Mouse (Mus musculus): ENCODE results near the gene Kcne2. TPM values are rescaled to one million over a fixed set of nuclear protein-coding genes. Genes with fewer than 3 reads are reported as not detected.

Gene Kcne2
- polyA plus RNA-seq, 1 experiment = not detected

DNA sequence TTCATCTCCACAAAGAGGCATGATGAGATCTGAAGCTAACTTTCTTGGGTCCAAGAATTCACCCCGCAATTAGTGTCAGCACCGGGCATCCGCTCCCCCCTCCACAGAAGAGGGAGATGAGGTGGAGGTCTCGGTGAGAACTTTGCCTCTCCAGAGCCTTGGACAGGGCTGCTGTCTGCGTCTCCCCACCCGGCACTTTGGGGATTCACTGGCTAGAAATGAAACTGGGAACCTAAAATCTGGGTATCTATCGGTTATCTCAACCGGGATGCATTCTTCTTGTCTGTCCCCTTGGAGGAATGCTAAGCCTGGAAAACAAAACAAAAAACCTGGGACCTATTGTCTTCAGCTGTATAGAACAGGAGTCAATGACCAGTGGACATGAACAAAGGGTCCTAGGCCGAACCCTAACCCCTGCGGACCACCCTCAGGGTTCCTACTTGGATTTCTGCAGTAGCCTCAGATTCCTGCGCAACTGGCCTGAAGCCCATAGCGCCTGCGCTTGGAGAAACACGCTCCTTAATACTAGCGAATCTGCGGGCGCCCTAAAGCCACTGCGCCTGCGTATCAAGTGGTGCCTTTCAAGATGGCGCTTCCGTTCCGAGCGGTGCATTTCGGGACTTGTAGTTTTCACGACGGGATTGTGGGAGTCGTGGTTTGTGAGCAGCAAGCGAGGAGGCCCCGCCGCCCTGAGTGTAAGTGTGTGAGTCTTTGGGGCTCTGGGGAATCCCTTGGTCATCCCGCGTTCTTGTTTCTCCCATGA lies 8.6 kb downstream of the Kcne2 start, which contains the start of gene Smim11:
TSS of gene Smim11 (plus strand) at position 638 of the 763 bp plus-strand sequence.
- TF ChIP-seq GATA1 (IDR thresholded peaks at IDR 0.05; ENCODE audit: low read length) = no peak

DNA sequence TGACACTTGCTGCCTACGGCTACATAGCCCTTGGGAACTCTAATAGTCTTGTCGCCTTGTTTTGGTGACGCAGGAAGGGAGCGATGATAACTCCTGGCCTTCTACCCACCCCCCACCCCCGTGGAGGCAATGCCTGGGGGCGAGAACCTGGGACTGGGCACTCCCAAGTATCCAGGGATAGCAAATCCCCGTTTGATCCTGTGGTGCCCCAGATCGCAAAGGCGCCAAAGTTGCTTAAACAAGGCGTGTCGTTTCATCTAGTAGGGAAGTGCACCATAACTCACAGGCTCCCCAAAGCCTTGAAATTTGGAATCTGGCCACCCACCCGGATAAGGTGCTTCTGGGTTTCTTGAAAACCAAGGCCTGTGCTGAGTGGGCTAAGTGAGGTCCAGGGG lies 9.2 kb downstream of the Kcne2 start:
- no peak for TF ChIP-seq GATA1 (IDR thresholded peaks at IDR 0.05; ENCODE audit: low read length)

DNA sequence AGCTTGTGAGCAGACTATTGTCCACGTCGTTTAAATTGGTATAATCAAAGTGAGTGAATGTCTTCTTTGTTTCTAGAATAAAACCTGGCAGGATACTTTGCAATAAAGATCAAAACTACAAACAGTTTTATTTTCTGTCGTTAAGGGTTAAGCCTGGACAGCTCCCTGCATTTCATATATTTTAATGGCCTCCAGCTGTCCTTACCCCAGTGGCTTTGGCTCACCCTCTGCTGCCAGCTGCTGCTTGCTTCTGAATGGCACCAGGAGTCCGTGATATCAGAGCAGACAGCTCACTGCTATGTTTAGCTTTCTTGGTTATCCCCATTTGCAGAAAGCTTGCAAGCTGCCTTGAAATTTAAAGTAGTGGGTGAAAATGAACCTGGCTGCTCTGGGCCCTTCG lies 9.8 kb downstream of the Kcne2 start:
- TF ChIP-seq GATA1 (IDR thresholded peaks at IDR 0.05; ENCODE audit: low read length) = no peak

DNA sequence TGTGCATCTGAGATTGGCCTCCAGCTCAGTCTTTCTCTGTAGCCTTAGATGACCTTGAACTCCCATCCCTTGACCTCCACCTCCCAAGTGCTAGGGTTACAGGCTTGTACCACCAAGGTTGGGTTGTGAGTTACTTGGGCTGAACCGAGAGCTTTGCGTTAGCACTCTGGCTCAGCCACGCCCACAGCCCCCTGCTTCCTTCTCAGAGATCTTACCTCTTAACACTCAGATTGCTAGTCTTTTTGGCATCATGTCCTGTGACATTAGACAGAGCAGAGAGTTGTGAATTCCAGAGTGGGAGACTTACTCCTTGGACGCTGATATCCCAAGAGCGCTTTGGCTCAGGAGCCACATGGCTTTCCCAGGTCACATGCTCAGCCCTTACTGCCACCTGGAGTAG lies 10.3 kb downstream of the Kcne2 start:
- no peak for TF ChIP-seq GATA1 (IDR thresholded peaks at IDR 0.05; ENCODE audit: low read length)

DNA sequence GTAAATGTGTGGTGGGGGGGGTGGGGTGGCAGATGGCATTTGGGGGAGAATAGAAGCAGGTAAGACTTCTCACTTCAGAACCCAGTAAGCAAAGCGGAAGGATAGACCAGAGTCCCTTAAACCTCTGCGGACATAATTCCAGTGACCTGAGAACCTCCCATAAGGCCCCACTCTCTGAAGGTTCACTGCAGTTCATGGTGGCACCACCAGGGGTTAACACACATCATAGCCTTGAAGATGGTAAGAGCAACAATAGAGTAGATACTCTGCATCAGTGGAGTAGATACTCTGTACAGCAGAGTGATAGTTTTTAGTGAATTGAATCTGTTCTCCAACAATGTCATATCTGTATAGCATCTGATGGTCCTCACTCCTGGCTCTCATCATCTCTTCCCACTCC lies 13.3 kb downstream of the Kcne2 start:
- TF ChIP-seq GATA1 (IDR thresholded peaks at IDR 0.05; ENCODE audit: low read length) = no peak

DNA sequence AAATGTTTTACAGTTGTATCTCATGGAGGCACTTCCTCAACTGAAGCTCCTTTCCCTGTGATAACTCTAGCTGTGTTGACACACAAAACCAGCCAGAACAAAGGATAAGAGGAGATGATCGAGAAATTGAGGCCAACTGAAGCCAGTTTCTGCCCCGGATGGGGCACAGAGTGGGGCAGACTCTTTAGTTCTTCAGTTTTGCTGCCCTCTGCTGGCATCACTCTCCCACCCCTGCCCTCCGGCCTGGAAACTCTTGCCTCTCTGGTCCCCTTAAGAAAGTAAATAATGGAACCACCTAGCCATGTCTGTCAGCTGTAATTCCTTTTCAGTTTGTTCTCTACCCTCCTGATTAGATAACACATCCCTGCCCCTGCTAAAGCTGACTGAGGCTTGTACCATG lies 15.8 kb downstream of the Kcne2 start:
- TF ChIP-seq GATA1 (IDR thresholded peaks at IDR 0.05; ENCODE audit: low read length) = no peak

DNA sequence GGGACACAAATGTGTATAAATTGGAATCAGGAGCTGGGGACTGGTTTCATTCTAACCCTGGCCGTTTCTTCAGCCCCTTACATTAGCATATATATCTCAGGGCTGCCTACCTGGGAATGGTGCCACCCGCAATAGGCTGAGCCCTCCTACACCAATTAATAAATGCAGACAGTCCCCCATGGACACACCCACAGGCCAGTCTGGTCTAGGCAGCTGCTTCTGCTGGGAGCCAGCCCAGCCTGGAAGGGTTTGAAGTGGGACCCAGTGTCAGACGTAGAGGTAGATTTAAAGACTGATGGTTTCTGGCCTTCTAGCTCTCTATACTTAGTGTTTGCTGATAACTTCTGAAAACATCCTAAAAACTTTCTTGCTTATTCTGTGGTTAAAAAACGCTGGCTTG lies 16.9 kb downstream of the Kcne2 start:
- TF ChIP-seq GATA1 (IDR thresholded peaks at IDR 0.05; ENCODE audit: low read length) = no peak

DNA sequence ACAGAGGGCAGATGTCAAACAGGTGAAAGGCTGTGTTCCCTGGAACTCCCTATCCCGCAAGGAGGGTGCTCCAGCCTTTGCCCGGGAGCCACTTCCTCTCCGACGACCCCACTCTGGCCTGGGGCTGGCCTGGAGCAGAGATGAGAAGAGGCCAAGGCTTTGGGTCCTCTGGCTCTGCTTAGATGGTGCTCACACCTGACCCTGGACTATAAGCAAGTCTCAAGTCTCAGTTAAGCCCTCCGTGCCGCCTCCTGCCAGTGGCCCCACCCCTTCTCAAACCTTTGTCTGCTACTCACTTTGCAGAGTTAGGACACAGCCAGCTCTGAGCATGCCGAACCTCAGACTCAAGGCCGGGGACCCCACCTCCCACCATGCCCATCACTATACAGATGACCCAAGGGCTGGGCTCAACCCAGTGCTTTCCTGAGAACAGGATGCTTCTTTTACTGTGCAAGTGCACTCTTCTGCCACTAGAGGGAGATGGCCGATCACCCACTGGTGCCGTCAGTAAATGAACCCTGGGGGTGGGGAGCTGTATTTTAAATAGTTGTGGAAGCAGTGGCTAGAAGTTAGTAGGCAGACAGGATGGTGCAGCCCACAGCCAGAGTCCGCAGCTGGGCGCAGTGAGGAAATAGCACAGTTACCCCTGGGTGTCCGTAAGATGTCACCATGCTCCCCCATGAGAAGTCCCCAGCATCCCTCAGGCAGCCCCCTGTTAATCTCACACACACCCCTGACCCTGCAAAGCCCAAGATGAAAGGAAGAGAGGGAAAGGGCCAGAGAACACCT lies 22.0 kb downstream of the Kcne2 start:
- no peak for TF ChIP-seq GATA1 (IDR thresholded peaks at IDR 0.05; ENCODE audit: low read length)

DNA sequence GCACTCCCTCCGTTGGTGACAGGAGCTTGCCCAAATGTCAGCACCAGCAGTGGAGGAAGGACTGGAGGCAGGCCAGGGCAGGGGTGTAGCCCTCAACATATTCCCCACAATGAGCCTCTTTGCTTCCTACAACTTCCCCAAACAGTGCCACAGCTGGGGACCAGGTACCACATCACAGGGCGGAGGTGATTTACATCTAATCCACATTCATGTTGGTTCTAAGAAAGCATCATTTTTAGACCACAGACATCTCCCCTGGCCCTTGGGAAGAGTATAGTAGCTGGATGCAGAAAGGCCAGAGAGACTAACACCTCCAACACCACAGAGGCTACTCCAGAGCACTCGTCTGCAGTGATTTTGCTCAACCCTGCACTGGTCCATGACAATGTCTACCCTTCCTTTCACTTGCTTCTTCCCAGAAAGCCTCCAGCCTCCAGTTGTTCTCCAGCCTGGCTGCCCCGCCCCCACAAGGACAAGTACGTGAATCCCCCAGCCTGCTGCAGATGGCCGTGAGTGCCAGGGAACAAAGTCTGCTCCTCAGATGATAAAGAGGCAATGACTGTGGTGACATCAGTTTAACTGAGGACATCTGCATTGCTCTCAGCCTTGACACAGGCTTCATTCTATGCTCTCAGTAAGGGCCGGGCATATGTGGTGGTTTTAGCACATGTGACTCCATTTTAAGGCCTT lies 24.0 kb downstream of the Kcne2 start:
- TF ChIP-seq GATA1 (IDR thresholded peaks at IDR 0.05; ENCODE audit: low read length) = no peak

DNA sequence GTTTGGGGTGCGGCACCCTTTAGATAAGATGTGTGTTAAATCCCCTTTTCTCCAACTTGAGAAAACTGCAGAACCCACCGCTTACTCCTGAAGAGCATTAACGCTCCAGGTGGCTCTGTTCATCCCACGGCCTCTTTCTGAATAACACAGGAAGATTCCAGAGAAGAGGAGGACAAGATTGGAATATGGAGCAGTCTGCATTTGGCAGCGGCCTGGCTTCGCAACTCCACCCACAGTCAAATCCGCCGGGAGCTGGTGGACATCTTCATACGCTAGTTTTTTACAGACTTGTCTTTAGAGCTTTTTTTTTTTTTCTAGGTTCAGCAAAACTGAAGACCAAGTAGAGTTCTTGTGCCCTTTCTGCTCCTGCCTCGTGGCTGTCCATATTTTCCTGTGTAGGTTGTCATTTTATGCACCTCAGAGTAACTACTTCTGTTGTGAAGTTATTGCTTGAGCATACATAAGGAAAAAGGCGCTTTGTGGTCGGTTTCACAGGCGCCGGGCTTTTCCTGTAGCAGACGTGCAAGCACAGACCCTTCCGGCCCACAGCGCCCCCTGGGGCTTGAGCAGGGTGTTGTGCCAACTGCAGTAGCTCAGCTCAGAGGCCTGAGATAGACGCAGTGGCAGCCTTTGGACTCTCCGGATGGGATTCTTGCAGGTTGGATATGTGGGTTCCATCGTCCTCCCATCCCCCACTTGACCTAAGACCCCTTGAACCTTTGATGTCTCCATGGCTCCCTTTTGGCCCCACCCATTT lies 27.3 kb downstream of the Kcne2 start:
- TF ChIP-seq GATA1 (IDR thresholded peaks at IDR 0.05; ENCODE audit: low read length) = no peak

DNA sequence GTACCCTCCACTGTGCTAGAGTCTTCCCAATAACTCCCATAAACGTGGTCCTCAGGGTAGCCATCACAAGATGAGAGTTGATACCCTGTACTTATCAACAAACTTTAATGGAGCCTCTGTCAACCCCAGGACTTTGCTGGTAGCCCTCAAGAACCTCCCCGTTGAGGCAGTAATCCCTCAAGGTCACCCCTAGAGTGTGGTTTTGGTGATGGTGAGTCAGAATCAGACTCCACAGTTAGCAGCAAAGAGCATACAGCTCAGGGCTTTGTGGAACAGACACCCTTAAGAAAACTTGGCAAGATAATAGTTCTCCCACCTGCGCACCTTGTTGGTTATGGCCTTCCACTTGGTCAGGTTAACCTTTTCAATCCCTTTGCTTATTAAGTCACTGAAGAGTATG lies 28.2 kb downstream of the Kcne2 start:
- no peak for TF ChIP-seq GATA1 (IDR thresholded peaks at IDR 0.05; ENCODE audit: low read length)

DNA sequence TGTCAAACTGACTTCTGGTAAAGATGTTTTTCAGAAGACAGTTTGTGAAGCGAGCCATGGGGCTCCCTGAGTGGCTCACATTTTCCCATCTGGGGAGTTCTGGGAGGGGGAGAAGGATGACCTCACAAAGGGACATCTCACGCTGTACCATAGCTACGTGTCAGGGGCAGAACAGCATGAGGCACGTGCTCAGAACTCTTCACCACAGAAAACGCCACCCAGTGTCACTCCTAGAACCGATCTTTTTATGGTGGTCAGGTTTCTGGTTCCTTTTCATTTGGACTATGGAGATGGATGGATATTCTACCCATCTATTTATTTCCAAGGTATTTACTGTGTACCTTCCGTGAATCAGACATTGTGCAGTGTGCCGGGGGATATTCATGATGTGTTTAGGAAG lies 29.2 kb downstream of the Kcne2 start, which contains the start of gene Fam243:
TSS of gene Fam243 (minus strand) at position 101 of the 400 bp plus-strand sequence.
- TF ChIP-seq GATA1 (IDR thresholded peaks at IDR 0.05; ENCODE audit: low read length) = no peak

DNA sequence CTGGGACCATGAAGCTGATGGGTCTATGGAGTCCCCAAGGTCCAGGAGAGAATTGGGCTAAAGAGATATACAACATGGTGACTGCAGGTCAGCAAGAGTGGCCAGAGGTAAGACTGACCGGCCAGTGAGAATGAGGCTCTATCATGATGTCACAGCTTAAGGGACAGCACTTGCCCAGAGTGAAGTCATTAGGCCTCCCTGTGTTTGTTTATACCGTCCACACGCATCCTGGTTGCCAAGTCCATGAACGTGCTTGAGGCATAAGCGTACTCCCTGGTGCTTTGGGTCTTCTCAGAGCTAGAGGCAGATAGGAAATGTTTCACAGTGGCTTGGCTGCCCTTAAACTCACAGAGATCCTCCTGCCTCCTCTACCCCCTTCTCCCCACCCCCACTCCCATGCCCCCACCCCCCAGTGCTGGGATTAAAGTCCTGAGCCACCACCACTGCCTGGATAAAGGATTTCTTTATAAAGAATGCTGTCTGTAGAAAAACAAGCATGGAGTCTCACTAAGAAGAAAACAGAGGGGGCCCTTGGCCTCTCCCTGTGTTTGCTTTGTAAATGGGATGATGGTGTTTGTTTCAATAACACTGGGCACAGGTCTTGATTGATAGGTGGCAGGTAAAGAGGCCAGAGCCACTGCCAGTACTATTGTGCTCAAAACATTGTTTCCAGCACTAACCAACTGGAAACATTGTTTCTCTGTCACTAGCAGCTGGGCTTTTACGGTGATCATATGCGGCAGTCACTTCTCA lies 32.3 kb downstream of the Kcne2 start:
- no peak for TF ChIP-seq GATA1 (IDR thresholded peaks at IDR 0.05; ENCODE audit: low read length)

DNA sequence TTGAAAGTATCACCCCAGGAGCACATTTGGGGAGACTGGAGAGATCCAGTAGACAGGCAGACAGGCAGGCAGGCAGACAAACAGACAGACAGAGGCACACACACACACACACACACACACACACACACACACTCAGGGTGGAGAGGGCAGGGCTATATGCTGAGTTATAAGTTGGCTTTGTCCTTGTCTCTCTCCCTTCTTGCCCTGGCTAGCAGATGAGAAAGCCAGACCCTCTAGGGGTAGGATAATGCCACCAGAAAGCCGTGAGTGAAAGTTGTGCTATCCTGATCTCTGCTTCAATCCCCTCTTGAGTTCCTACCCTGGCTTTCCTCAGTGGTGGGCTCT lies 32.8 kb downstream of the Kcne2 start:
- no peak for TF ChIP-seq GATA1 (IDR thresholded peaks at IDR 0.05; ENCODE audit: low read length)

DNA sequence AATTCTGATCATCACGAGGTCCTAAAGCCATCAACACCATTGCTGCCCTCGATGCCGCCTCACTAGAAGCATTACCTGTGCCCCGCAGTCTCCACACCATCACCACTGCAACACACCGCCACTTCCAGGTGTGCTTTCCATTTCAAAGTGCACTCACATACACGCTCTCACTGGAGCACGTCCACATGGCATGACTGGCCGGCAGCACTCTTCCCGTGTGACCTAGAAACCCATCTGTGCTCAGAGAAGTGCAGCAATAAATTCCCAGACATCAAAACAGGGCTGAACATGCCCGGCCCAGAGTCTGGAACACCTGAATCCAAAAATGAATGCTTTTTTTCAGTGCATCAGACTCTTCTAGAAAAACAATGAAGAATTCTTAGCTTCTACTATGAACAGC lies 35.7 kb downstream of the Kcne2 start:
- no peak for TF ChIP-seq GATA1 (IDR thresholded peaks at IDR 0.05; ENCODE audit: low read length)

Data from G1E-ER4 (cell line).